ENCODE assay signal across 10 mouse cellular contexts in the genomic region with DNA sequence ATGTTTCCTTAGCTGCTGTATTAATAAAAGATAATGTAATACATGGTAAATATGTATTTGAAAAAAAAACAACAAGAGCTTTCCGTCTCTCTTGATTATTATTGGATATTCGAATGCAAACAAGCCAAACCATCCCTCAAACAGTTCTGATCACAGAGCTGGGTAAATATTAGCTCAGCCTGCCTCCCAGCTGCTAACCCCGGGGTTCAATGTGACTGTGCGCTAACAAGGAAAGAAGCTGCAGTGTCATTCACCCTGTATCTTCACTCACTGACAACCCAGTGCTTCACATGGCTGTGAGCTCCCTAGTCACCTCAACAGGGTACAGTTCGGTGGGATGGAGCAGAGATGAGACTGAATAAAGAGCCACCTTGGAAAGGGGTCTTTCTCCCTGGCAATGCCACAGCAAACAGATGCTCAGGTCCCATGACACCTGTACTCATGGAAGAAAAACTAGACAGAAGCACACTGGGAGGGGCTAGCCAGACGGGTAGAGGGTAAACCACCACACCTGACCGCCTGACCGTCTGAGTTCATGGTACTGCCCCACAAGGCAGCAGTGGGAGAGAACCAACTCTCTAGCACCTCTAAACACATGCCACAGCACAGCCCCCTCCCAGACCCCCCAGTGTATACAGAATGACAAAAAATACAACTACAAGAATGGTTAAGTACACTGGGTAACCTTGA.
"Had no signal": no experiment of that assay in that cellular context is flagged by ENCODE, and none has a peak within 500 bp of the region (broad histone marks: within the 10 kb centered on the region; RNA-seq: fewer than 3 reads in every experiment).

No protein-coding gene starts in this region.

- H3K9me3 ChIP-seq: hindbrain, embryonic 15.5 days; limb, embryonic 10.5 days had no signal

- H3K9ac ChIP-seq: hindbrain, embryonic 15.5 days had no signal

- H3K4me2 ChIP-seq: hindbrain, embryonic 15.5 days had no signal

- H3K27ac ChIP-seq: hindbrain, embryonic 15.5 days; limb, embryonic 10.5 days had no signal

- ATAC-seq: lung, postnatal 0 days had no signal

- DNase-seq: kidney, postnatal 10 days; kidney, postnatal 4 days; lung, adult 2 months; lung, postnatal 36 days; midbrain, embryonic 14.5 days; right cerebral cortex, postnatal 14 days; thymus, postnatal 4 days had no signal

- H3K4me3 ChIP-seq: hindbrain, embryonic 15.5 days; limb, embryonic 10.5 days had no signal

- H3K27me3 ChIP-seq: hindbrain, embryonic 15.5 days had no signal

- H3K4me1 ChIP-seq: hindbrain, embryonic 15.5 days; limb, embryonic 10.5 days had no signal
